Mouse (Mus musculus) lung, postnatal 25 days (tissue): ENCODE results near the gene 1190007I07Rik.

Source experiments
- DNase-seq: peaks from one replicate; pipeline ENCODE4 v3.0.0; 2022; ENCODE audit warnings: low spot score

1190007I07Rik gene

DNA sequence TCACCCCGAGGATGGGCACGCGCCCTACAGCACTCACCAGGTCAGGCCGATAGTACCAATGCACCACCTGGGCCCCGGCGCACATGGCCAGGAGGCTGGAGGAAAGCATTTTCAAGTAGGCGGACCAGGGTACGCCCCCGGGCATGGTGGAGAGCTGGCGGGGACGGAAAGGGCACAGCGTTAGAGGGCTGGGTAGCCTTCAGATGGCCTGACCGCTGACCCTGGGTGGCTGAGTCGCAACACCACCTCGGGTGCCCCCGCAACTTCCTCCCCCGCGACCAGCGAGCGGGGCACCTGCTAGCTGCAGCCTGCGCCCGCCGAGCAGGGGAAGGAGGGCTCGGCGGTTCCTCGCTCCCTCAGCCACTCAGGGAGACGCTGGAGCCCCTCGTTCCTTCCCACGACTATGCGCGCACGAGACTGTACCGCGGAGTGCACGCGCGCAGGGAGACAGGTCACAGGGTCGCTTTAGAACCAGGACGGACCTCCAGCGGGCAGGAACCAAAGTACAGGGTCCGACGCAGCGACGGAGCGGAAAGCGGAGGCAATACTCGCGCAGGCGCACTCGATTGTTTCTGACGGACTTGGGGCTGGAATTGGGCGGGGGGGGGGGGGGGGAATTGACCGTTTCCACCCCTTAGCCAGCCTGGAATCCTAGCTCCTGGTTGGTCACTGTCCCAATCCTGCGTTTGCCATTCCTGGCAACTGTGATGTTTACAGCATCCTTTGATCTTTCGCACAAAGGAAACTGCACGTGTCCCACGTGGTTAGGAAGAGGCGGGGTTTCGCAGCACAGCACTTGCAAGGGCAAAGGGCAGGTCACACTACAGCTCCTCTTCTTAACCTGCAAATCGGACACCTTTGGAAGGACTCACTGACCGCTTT, at the start of gene 1190007I07Rik:
TSS of gene 1190007I07Rik (minus strand) at position 558 of the 882 bp plus-strand sequence.
- peak; percentile 90 for DNase-seq

DNA sequence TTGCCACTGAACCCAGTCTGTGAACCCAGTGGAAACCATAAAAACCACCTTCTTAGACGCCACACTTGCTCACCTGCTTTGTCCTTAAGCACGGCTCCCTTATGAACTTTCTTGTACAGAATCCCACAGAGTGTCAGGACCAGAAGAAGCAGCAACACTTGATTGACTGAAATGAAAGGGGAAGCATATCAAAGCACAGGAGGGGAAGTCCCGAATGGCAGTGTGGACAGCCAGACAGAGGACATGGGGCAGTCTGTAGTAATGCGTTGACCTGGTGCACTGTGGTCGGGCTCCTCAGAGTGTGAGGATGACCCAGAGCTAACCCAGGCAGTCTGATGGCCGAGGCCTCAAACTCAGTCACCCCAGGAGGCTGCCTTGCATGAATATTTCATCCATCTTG, 47.2 kb upstream of the 1190007I07Rik start:
- DNase-seq, result no peak

DNA sequence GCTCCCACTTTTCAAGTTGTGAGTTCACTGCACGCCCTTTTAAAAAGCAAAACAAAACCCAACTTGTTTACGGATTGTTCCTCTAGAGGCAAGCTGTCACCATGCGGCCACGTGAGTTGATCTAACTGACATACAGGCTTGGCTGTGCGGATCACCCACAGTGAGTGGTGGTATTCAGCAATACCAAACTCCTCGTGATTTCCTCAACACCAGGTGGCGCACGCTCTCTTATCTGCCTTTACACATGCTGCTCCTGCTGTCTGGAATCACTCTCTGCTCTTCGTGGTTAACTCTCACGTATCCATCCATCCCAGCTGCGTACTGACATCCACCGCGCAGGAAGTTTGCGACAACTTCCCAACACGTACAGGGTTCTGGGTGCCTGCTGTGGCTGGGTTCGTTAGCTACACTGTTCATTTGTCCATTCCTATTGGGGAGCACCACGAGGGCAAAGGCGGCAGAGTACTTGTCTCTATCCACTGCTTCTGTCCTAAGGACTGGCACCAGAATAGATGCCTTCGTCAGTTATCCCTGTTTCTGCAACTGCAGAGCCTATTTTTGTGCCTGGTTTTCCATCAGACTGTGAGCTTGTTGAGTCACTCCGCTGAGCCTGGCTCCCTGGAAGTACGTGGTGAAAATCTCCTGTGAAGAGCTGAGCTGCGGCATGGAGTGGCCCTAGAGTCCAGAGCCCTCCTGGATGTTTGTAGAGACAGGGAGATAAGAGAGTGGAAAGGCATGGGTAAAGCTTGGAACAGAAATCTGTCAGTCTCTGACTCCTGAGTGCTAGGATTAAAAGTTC, 43.6 kb upstream of the 1190007I07Rik start:
- DNase-seq, result peak; percentile 88

DNA sequence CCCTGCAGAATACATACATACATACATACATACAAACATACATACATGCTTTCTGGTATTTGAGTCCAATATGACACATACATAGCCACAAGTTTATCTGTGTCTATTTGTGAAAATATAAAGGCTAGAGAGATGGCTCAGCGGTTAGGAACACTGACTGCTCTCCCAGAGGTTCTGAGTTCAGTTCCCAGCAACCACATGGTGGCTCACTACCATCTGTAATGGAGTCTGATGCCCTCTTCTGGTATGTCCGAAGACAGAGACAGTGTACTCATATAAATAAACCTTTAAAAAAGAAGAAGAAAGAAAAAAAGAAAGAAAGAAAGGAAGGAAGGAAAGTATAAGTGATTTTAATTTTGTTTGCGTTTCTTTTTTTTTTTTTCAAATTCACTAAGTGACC, 42.9 kb upstream of the 1190007I07Rik start:
- DNase-seq, result no peak

DNA sequence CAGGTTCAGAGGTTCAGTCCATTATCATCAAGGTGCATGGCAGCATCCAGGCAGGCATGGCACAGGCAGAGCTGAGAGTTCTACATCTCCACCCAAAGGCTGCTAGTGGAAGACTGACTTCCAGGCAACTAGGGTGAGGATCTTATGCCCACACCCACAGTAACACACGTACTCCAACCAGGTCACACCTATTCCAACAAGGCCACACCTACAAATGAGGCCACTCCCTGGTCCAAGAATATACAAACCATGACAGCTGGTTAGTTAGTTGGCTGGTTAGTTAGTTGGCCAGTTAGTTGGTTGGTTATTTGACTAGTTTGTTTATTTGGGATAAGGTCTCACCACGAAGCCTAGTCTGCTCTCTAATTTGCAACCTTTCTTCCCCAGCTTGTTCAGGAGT, 40.3 kb upstream of the 1190007I07Rik start:
- DNase-seq, result no peak

DNA sequence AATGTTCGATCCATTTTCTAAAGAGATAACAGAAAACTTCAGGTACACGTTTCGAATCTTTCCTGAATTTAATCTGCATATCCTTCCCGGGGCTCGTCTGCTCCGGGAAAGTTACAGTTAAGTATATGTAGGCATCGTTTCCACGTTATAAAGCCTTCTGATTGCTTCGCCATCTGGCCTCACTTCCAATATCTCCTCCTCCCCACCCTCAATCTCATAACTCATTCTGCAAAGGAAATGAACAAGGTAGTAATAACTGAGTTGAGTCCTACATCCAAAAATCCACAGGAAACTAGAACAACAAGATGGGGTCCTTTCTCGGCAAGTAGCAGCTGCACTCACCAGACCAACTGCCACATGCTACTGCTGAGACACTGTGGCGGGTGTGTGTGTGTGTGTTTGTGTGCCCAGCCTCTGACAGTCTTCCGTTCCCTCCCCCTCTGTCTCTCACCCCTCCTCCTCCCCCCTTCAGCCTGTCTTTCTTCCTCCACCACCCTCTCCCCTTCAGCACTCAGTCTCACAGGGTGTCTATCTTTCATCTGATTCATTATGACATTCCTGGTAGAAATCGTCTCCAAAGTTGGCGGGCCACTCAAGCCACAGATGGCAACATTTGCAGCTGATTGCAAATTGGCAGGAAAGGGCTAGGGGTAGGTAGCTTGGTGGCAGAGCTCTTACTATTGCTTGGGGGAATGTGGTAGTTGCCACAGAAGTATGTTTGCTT, 39.4 kb upstream of the 1190007I07Rik start:
- DNase-seq, result no peak

DNA sequence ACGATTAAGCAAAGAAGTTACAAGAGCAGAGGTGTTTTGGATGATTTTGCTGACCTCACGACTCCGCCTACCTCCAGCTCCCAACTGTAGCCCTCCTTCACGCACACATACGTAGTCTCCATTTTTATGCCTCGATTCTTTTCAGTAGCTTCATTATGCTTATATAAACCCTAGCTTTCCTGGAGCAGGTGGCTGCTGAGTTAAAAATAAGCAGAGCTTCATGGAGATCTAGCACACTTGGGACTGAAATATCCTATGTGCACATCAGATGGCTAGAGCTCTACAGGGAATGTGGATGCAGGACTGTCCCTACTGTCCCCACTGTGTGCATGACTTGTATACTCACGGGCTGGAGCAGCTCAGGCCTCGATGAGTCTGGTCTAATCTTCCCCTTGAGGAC, 38.8 kb upstream of the 1190007I07Rik start:
- DNase-seq, result no peak

DNA sequence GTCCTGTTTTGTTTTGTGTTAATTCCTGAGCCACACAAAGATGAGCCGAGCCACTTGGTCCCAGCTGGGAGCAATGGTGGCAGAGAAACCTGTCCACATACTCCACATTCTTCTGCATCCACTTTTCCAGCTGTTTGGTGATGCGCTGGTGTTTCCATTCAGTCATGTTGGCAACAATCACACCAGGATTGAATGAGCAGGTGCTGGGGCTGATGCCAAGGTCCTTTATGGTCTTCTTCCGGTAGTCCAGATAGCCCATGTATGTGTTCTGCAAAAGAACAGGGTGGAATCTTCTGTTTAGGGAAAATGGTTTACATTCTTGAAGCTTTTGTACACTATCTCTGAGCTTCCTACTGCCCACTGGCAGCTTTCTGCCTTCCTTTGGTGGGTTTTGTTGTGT, 31.6 kb upstream of the 1190007I07Rik start:
- DNase-seq, result no peak

DNA sequence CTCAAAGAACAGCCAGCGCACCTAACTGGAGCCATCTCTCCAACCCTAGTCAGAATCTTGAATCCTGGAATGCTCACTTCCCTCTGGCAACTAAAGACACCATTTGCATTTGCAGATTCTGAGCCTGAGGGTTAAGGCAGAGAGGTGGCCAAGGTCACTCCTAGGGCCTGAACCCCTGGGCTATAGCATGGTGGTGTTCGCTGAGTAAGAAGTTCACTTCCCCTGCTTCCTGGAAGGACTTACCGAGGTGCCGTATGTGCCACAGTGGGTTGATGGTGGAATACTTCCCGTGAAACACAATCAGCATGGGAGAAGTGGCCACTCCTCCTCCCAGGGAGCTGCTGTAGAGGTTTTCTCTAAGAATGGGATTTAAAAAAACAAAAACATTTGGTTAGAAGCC, 29.6 kb upstream of the 1190007I07Rik start:
- no peak for DNase-seq

DNA sequence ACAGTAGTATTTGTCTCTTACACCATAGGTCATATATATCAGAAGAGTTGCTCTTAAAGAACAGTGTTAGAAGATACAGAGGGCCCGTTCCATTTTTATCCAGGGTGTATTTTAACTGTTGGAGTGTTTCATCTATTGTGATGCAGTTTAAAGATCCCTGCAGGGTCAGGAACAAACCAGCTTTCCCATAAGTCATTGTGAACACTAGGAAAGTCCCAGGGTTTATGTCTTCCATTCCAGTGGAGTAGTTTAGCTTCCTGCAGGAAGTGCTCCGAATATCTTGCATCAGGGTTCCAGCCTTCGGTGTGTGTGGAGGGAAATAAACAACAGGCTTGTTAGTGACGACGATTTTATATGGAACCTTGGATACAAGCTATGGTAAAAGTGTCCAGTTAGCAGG, 28.2 kb upstream of the 1190007I07Rik start:
- no peak for DNase-seq

DNA sequence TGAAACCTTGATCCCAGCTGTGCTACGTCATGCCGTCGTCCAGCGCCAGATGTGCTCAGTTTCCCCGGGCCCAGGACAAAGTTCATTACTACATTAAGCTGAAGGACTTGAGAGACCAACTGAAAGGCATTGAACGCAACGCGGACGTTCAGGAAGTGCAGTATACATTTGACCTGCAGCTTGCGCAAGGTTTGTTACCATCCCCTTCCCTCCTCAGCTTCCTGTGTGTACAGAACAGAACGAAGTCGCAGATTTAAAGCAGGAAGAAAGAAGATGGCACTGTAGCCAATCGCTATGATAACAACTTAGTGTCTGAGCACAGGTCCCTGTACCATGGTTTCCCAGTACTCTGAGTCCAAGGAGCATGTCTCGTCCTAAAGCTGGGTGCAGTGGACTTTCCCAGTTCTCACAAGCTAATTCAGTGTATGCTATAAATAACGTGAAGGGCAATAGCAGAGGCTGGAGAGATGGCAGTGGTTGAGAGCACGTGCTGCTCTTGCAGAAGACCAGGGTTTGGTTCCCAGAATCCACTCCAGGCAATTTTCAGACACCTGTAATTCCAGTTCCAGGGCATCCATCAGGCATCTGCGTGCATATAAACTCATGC, 24.3 kb upstream of the 1190007I07Rik start:
- no peak for DNase-seq

DNA sequence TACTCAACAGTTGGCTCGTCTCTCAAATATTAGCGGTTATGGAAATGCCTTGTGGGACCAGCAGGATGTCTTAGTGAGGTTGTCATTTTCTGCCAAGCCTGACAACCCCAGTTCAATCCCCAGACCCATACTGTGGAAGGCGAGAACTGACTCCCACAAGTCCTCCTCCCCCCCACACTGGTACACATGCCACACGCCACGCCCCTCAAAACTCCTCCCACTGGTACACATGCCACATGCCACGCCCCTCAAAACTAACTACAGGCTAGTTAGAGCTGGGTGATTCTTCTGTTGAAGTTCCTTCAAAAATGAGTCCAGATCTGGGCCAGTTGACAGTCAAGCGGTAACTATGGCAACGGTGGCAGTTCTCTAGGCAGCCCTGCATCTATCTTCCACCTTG, 23.1 kb upstream of the 1190007I07Rik start:
- DNase-seq, result no peak

DNA sequence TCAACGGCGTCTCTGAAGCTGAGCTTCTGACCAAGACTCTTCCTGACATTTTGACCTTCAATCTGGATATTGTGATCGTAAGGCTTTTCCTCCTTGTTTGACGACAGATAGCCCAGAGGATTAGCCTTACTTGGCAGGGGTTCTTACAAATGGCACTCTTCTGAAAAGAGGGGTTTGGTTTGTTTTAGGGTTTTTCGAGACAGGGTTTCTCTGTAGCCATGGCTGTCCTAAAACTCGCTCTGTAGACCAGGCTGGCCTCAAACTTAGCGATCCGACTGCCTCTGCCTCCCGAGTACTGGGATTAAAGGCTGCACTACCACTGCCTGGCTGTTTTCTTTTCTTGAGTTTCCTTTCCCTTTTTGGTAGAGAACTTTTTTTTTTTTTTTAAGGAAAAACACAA, 18.5 kb upstream of the 1190007I07Rik start:
- DNase-seq, result no peak

DNA sequence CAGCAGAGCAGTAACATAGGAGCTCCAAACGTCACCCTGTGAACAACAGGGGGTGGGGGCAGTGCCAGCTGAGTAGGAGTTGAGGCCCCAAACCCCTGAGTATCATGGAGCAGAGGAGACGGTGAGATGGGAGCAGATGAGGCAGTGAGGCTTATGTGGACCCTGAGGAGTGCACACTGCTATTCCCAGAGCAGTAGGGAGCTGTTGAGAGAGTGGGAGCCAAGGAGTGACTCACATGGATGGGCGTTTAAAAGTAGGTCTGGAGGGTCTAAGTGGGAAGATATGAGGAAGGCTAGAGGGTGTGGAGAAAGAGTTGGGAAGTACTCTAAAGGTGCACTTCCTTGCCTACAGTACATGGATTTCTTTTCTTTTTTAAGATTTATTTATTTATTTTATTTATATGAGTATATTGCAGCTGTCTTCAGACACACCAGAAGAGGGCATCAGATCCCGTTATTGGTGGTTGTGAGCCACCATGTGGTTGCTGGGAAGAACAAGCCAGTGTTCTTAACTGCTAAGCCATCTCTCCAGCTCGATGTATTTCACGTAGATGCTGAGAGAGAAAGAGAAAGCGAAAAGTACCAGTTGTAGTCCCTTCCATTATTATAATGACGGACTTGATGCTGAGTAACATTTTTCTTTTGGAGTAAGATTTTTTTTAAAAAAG, 16.1 kb upstream of the 1190007I07Rik start:
- DNase-seq, result no peak

DNA sequence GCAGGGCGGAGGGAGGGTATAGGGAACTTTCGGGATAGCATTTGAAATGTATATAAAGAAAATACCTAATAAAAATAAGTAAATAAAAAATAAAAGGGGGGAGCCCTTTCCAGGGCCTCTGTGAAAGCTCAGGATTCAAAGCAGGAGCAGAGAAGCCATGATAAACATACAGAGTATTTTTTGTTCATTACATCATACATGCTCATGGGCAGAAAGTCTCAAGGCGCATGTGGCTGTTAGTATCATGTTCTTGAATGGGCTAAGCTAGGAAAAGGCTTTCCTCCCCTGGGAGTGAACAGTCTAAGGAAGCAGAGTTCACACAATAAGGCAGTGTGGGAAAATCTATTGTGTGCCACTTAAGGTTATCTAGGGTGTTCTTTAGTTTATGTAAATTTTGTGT, 13.3 kb upstream of the 1190007I07Rik start:
- no peak for DNase-seq

DNA sequence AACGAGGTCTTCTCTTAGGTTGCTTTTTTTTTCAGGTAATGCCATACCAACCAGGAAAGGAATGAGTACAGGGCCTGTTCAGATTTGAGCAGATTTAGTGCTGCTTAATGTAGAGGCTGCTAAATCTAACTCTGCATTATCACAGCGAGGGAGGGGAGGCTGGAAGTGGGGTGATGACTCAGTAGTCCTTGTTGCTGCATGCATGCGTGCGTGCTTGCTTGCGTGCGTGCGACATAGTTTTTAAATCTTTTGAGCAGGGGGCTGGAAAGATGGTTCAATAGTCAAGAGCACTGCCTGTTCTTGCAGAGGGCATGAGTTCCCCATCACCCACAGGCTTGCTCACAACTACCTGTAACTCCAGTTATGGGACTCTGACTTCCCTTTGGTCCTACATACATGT, 11.3 kb upstream of the 1190007I07Rik start:
- DNase-seq, result no peak

DNA sequence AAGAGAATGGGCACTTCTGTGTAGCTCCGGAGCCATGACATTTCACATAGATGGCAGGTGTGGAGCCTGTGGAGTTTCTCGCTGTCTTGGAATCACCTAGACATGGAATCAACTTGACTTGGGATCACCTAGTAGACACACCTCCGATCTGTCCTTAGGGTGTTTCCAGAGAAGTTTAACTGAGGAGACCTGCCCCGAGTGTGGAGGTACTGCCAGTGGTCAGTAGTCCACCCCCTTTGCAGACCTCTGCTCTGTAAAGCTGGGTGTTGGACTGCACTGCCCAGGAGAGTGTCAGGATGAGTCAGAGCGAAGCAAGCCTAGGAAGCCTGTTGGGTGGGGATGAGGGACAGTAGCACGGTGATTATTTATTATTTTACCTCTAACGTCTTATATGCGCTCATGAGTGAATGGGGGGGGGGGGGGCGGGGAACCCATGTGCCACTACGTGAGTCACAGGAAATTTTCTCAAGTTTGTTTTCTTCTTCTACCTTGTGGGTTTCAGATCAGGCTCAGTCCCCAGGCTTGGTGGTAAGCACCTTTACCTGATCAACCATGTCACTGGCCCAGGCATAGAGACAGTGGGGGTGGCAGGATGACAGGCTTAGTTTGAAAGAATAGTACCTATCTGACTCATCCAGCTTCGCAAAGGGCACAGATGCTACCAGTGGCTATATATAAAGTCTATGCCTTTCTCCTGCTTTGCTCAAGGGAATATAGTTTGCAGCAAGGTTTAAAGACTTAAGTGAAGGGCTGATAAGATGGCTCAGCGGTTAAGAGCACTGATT, 9.7 kb upstream of the 1190007I07Rik start:
- DNase-seq, result no peak

DNA sequence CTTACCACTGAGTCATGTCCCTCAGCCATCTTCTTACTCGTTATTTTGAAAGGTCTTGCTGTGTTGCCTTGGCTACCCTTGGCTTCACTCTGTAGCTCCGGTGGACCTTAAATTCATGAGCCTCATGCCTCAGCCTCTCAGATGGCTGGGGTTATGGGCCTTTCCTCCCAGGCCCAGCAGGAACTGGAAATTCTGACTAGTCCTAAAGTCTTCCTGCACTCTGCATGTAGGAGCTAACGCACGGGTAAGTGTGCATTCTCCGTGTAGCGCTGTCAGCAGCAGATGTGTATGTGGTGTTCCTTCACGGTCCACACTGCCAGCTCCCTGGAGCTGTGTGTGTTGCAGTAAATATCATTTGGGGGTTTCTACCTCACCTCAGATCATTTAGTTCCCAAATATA, 8.1 kb upstream of the 1190007I07Rik start:
- no peak for DNase-seq

DNA sequence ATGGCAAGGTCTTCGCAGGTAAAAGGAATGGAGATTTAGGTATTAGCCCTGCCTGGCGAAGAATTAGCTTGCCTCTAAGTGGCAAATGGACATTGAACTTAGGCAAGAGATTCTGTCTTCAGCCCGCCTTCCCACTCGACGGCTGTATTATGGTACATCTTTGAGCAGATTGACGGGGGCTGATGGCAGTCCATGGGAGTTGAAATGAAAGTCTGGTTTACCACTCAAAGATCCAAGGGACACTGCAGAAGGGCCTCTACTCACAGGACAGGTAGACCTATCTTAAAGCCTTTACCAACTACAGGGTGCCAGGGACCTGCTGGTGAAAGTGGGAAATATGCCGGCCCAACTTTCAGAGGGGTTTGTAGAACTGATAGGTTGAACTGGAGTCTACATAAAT, 7.5 kb upstream of the 1190007I07Rik start:
- DNase-seq, result no peak

DNA sequence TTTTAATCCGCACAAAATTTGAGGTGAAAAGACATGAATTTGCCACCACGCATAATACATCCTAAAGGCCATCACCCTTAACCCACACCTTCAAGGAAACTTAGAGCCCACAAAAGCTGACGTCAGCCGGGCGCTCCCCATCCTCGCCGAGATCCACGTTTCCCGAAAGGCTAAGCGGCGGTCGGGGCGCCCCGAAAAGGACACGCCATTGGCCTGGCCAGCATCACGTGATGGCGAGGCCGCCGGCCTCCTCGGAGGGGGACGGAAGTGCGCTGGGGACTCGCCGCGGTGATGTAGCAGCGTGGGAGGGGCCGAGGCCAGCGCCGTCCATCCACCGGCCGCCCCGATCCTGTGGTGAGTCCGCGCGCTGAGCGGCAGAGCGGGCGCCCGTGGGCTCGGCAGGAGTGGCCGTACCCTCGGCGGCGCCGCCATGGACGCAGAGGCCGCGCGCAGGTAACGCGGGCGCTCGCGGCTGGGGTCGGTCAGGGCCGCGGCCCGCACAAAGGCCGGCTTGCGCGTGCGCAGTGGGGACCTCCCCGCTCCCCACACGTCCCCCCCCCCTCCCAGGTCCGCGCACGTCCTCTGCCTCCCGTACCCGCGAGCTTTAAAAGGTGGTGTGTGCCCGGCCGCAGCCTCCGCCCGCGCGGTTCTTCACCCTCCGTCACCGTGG, 6.7 kb upstream of the 1190007I07Rik start, which contains the start of gene Tdg:
TSS of gene Tdg (plus strand) at position 243 of the 670 bp plus-strand sequence.
- DNase-seq, result peak; percentile 94
